Mouse (Mus musculus) neural tube, embryonic 14.5 days (tissue): Measurements from ENCODE around the gene Hapln2. TPM values are rescaled to one million over a fixed set of nuclear protein-coding genes. Genes with fewer than 3 reads are reported as not detected.

Source experiments
- ATAC-seq: fragments of 200-750 bp; cut with Nextera tagmentation; 2 replicates; pipeline ENCODE4 v1.8.0; 2017; ENCODE audit warnings: low read depth, mild to moderate bottlenecking, moderate TSS enrichment, moderate library complexity
- H3K27ac ChIP-seq: fragments of 300-500 bp; sonication (generic); 2 replicates; pipeline ENCODE4 v1.5.1; 2014; ENCODE audit warnings: low read depth, mild to moderate bottlenecking, control low read depth, low read length, moderate library complexity, mixed read lengths
- H3K27me3 ChIP-seq: fragments of 300-500 bp; sonication (generic); 2 replicates; pipeline ENCODE4 v1.6.1; 2014; ENCODE audit warnings: low read length; ENCODE audit not compliant: control insufficient read depth, insufficient read depth
- H3K36me3 ChIP-seq: fragments of 300-500 bp; sonication (generic); 2 replicates; pipeline ENCODE4 v1.6.1; 2014; ENCODE audit warnings: low read length, mixed read lengths; ENCODE audit not compliant: control insufficient read depth, insufficient read depth
- H3K4me1 ChIP-seq: fragments of 300-500 bp; sonication (generic); 2 replicates; pipeline ENCODE4 v1.6.1; 2014; ENCODE audit warnings: low read length; ENCODE audit not compliant: control insufficient read depth, insufficient read depth
- H3K4me2 ChIP-seq: fragments of 300-500 bp; sonication (generic); 2 replicates; pipeline ENCODE4 v1.6.1; 2014; ENCODE audit warnings: mild to moderate bottlenecking, low read depth, low read length, control low read depth
- H3K4me3 ChIP-seq: fragments of 300-500 bp; sonication (generic); 2 replicates; pipeline ENCODE4 v1.5.1; 2014; ENCODE audit warnings: low read depth, low read length, control low read depth, mixed read lengths
- H3K9ac ChIP-seq: fragments of 300-500 bp; sonication (generic); replicated peaks from 2 replicates; pipeline ENCODE4 v1.6.1; 2014; ENCODE audit warnings: low read depth, mild to moderate bottlenecking, control low read depth, low read length, mixed read lengths
- H3K9me3 ChIP-seq: fragments of 300-500 bp; sonication (generic); 2 replicates; pipeline ENCODE4 v1.6.1; 2016; ENCODE audit warnings: low read length; ENCODE audit not compliant: control insufficient read depth
- WGBS: fragments of 180-500 bp; shearing (Covaris S2); extraction: QIAGEN DNeasy Blood & Tissue Kit; methylation state at CpG from one replicate; pipeline ENCODE4 v1.1.7; 2014; 5-methylcytosine and 5-hydroxymethylcytosine counted together
- polyA plus RNA-seq: library from polyadenylated mRNA; unstranded; fragments of >200 nt; fragmentation: Nextera tagmentation; extraction: Ambion mirVana; gene quantifications from 2 replicates; pipeline ENCODE4 v1.2.1, GENCODE M21; 2014

Gene Hapln2
- polyA plus RNA-seq: 0.39 and 0.76 TPM in 2 replicates

DNA sequence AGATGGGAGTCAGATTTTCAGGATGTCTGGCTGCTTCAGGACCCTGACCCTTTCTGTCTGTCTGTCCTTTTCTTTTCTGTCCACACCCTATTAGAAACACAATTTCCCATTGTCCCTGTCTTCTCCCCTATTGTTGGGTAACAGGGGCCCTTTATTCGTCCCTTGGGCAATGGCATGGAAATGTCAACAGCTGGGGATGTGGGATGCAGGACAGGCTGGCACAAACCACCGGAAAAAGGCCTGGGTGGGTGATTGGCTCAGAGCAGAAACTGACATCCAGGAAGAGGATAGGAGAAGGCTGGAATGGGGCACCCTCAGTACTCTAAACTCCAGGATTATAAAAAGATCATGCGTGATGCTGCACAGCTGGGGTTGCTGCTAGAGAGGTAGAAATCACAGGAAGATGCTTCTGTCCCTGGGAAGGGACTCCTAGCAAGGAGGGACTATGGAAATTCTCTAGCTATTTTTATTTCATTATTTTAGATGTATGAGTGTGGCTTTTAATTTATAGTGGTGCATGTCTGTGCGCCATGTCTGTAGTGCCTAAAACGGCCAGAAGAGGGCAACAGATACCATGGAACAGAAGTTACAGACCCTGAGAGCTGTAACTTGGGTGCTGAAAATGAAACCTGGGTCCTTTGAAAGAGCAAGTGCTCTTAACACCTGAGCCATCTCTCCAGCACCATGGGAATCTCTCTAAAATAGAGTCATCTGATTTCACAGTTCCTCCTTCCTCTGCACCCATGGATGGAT is at the start of gene Hapln2:
Hapln2 (minus strand) TSS at position 150 of the 753 bp plus-strand sequence.
- peaks cover 34% of the 10 kb centered on the region for H3K27me3 ChIP-seq
- WGBS: 41% methylated on average over 5 of the region's 5 CpGs
- no peaks in the 10 kb centered on the region for H3K9me3 ChIP-seq
- peaks cover 7% of the 10 kb centered on the region; the same call in 1 of the 2 replicates for H3K4me1 ChIP-seq
- no peak for ATAC-seq
- H3K4me2 ChIP-seq: no peak within 1 kb of the TSS
- no peak within 1 kb of the TSS for H3K4me3 ChIP-seq
- H3K9ac ChIP-seq: no peak within 1 kb of the TSS
- no peak within 1 kb of the TSS for H3K27ac ChIP-seq
- no peaks in the 10 kb centered on the region for H3K36me3 ChIP-seq

DNA sequence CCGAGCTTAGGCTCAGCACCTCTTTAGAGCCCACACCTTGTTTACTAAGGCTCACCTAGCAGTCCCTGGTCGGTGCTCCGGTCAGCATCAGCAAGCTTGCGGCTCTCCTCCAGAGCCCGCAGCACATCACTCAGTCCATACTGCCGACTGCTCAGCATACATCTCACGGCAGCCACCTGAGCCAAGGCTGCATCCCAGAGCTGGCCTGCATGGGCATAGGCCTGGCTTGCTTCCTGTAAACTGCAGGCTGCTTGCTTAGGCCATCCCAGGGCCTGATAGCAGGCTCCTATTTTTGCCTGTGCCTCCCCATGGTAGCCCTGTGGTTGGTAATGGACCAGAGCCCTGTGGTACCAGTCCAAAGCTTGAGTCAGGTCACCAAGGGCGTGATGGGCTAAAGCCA is 47.4 kb upstream of the Hapln2 start:
- H3K9ac ChIP-seq: no peak overlapping the region
- H3K27ac ChIP-seq: no peak overlapping the region
- H3K27me3 ChIP-seq: no peaks in the 10 kb centered on the region; the same call in 1 of the 2 replicates
- no peaks in the 10 kb centered on the region for H3K4me1 ChIP-seq
- no peaks in the 10 kb centered on the region for H3K36me3 ChIP-seq
- no peak overlapping the region for H3K4me2 ChIP-seq
- no peak for ATAC-seq
- H3K4me3 ChIP-seq: no peak overlapping the region
- H3K9me3 ChIP-seq: no peaks in the 10 kb centered on the region
- WGBS: 85% methylated on average over 8 of the region's 8 CpGs

DNA sequence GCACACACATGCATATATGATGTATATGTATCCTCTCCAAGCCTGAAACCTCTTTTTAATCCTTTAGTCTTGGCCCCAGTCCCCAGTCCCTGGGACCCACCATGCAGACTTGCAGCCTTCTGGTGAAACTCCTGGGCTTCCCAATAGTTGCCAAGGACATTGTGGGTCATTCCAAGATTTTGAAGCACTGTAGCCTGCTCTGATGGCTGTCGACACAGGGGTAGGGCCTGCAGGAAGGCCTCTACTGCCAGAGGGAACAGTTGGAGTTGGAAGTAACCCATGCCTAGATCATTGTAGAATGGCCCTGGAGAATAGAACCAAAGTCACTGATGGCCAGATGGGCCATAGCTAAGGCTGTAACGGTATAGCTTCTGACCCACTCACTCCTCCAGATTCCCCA is 47.0 kb upstream of the Hapln2 start:
- H3K9ac ChIP-seq: no peak overlapping the region
- 76% methylated on average over 2 of the region's 2 CpGs for WGBS
- H3K4me1 ChIP-seq: no peaks in the 10 kb centered on the region
- H3K4me2 ChIP-seq: no peak overlapping the region
- H3K9me3 ChIP-seq: no peaks in the 10 kb centered on the region
- no peaks in the 10 kb centered on the region for H3K36me3 ChIP-seq
- H3K27me3 ChIP-seq: no peaks in the 10 kb centered on the region; the same call in 1 of the 2 replicates
- ATAC-seq: no peak
- H3K27ac ChIP-seq: no peak overlapping the region
- no peak overlapping the region for H3K4me3 ChIP-seq

DNA sequence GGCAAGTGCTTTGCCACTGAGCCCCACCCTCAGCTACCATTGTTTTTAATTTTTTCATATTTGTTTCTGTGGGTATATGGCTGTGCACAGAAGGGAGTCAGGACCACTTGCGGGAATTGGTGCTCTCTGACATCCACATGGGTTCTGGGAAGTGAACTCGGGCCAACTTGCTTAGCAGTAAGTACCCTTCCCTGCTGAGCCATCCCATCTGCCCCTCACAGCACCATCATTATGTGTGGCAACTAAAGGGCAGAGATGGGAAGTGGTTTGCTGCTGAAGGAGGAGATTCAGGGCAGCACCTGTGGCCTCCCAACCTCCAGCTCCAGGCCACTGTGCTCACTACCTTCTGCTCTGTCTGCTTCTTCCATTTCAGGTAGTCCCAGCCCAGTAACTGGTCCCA is 46.2 kb upstream of the Hapln2 start:
- H3K4me1 ChIP-seq: no peaks in the 10 kb centered on the region
- no peak overlapping the region for H3K9ac ChIP-seq
- H3K4me3 ChIP-seq: no peak overlapping the region
- H3K27ac ChIP-seq: no peak overlapping the region
- no peaks in the 10 kb centered on the region; the same call in 1 of the 2 replicates for H3K27me3 ChIP-seq
- WGBS: 57% methylated on average over 2 of the region's 2 CpGs
- H3K36me3 ChIP-seq: no peaks in the 10 kb centered on the region
- no peaks in the 10 kb centered on the region for H3K9me3 ChIP-seq
- H3K4me2 ChIP-seq: no peak overlapping the region
- ATAC-seq: no peak

DNA sequence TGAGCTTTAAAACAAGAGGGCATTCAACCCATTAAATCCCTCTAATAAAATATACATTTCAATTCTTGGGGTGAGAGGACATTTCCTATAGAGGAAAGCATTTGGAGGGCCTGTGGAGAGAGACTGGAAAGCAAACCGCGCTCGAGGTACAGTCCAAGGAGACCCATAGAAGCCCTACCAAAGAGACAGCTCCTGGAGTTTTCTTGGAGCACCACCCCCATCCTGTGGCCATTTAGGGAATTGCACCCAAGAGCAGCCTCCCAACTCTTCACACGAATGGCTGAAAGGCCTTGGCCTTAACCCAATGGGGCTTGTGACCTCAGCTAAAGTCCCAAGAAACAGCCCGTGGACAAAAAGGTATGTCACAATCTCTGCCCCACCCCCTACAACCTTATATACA is 44.4 kb upstream of the Hapln2 start:
- ATAC-seq: peak; percentile 81
- Histone ChIP-seq H3K4me3 (no peak overlapping the region), H3K4me1 (no peaks in the 10 kb centered on the region), H3K4me2 (no peak overlapping the region), H3K27me3 (no peaks in the 10 kb centered on the region; the same call in 1 of the 2 replicates), H3K9me3 (no peaks in the 10 kb centered on the region), H3K27ac (no peak overlapping the region), H3K9ac (no peak overlapping the region), H3K36me3 (no peaks in the 10 kb centered on the region)
- 1% methylated on average over 5 of the region's 5 CpGs for WGBS

DNA sequence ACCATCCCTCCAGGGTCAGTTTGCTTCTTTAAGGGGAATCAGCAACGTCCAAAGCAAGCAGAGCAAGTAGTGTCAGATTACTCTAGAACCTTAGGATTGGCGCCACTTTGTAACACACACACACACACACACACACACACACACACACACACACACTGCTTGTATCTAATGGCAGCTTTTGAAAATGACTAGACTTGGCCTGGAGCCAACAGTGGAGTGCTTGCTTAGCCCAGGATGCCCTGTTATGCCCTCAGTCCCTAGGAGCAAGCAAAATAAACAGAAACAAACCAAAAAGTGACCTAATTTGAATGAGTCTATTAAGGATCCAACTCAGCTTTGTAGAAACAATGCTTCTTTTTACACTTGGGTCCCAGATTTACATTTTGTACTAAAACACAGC is 41.0 kb upstream of the Hapln2 start:
- 38% methylated on average over 2 of the region's 2 CpGs for WGBS
- H3K27me3 ChIP-seq: no peaks in the 10 kb centered on the region; the same call in 1 of the 2 replicates
- ATAC-seq: no peak
- H3K36me3 ChIP-seq: no peaks in the 10 kb centered on the region
- H3K4me3 ChIP-seq: no peak overlapping the region
- H3K9ac ChIP-seq: no peak overlapping the region
- H3K4me2 ChIP-seq: no peak overlapping the region
- no peaks in the 10 kb centered on the region for H3K4me1 ChIP-seq
- no peaks in the 10 kb centered on the region for H3K9me3 ChIP-seq
- H3K27ac ChIP-seq: no peak overlapping the region

DNA sequence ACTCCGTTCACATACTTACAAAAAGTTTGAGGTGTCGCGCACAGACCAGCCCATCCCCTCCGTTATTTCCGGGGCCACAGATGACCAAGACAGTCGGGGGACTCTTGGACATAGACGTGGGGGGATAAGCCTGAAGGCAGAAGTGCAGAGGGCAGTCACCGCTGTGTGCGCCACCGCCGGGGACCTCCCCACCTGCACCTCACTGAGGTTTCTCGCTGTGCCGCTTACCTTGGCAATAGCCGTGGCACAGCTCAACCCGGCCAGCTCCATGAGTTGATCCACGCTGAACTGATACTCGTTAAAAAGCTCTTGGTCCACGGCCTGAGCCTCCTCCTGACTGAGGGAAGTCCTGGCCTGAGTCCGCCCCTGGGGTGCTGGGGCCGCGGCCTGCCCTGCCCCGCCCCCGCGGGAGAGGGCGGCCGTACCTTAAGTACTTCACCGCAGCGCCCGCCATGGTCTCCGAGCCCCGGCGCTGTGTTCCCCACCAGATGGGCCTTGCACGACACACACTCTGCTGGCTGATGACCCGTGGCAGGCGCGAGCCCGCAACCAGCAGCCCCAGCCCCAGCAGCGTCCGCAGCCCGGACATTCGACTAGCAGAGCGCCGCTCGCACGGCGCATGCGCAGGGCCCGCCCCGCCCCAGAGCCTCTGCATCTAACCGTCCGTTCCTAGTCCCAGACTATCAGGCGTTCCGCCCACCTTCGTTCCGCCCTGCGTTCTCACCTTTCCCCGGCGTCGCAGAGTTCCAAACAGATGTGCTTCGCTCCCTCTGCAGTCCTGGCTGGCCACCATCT is 30.7 kb upstream of the Hapln2 start, which contains the start of gene Naxe:
Naxe (minus strand) TSS at position 594 of the 795 bp plus-strand sequence.
- Histone ChIP-seq H3K4me2 (peak within 1 kb of the TSS; percentile 80), H3K4me3 (peak within 1 kb of the TSS; percentile 73), H3K36me3 (peaks cover 14% of the 10 kb centered on the region), H3K27ac (peak within 1 kb of the TSS; percentile 8; the same call in 1 of the 2 replicates), H3K27me3 (no peaks in the 10 kb centered on the region), H3K9ac (peak within 1 kb of the TSS; percentile 87), H3K9me3 (no peaks in the 10 kb centered on the region), H3K4me1 (peaks cover 13% of the 10 kb centered on the region)
- ATAC-seq: peak; percentile 95
- WGBS: 2% methylated on average over 59 of the region's 60 CpGs

DNA sequence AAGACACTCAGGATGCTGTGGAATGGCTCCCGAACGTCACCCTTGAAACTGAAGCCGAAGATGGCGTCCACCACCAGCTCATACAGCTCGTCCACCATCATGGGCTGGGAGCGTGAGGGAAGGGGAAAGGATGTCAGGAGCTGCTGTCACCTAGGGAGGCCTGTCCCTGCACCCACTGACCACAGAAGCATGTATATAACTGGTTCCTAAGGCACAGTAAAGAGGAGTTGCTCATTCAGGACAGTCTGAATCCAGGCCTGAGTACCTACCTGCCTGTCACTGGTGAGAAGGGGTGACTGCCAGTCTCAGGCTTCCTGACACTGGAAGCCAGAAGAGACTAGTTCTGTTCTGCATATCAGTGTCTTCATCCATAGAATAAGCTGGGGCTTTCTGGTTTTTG is 29.6 kb upstream of the Hapln2 start:
- peaks cover 14% of the 10 kb centered on the region for H3K36me3 ChIP-seq

DNA sequence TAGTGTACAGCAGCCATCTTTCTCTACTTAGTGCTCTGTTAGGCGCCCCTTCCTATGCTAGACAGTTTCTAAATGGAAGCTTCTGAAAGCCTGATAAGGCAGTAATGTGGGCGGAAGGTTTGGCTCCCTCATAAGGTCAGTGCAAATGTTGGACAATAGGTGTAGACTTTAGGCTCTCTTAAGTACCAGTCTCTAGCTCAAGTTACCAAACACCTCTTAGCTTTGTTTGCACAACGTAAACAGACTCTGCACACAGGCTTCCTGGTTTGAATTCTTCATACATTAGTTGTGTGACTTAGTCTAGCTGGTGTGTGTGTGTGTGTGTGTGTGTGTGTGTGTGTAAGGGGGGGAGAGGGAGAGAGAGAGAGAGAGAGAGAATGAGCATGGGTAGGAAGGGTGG is 22.1 kb upstream of the Hapln2 start:
- Histone ChIP-seq H3K4me2 (no peak overlapping the region), H3K27ac (no peak overlapping the region), H3K9me3 (no peaks in the 10 kb centered on the region), H3K36me3 (peaks cover 8% of the 10 kb centered on the region), H3K4me3 (no peak overlapping the region), H3K27me3 (no peaks in the 10 kb centered on the region), H3K9ac (no peak overlapping the region), H3K4me1 (no peaks in the 10 kb centered on the region)
- 94% methylated on average over 3 of the region's 3 CpGs for WGBS
- ATAC-seq: no peak

More for the DNA sequence above, 29.6 kb upstream of the Hapln2 start:
- no peak overlapping the region for H3K9ac ChIP-seq
- WGBS: 87% methylated on average over 6 of the region's 6 CpGs
- H3K4me3 ChIP-seq: no peak overlapping the region
- ATAC-seq: no peak
- H3K27me3 ChIP-seq: no peaks in the 10 kb centered on the region
- peak overlapping the region; percentile 80 for H3K4me2 ChIP-seq
- H3K4me1 ChIP-seq: peaks cover 13% of the 10 kb centered on the region
- no peak overlapping the region for H3K27ac ChIP-seq
- H3K9me3 ChIP-seq: no peaks in the 10 kb centered on the region
